Mouse (Mus musculus): ENCODE data around the gene Pot1b.

Pot1b gene

DNA sequence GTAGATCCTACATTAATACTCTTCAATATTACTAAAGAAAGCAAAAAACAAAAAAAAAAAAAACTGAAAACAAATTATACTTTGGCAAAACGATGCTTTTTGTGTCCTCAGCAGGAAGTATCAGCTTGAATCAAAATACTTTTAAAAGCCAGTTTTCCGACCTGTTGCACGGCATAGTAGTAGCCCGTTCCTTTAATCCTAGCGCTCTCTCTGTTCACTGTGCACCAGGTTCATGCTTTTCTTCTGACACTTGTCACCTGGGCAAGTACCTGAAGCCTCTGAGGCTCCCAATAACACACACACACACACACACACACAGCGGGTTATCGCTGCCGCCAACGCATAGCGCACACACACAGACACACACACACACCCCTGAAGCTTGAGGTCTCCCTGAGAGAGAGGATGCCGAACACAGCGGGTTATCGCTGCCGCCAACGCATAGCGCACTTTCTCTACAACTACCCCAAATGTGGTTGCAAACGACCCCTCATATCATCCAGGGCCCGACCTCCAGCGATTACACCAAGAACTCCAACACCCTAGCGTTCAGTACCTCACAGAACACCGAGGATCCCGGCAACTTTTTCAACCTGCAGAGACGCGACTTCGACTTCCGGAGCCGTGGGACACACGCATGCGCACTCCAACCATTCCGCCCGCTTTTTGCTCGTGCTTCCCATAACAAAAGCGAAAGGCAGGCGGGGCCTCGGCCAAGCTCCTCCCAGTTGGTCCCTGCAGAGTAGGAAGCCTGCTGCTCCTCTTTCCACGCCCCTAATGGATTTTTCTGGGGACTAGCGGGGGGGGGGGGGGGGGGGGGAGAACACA lies at the start of gene Pot1b:
TSS of gene Pot1b (minus strand) at position 645 of the 828 bp plus-strand sequence.
- DNase-seq: peak; percentile 94

GRCm38 (mm10) chr17:55751170-55751569 lies 38.7 kb upstream of the Pot1b start:
- DNase-seq: no peak

- DNase-seq: no peak
Observed at GRCm38 (mm10) chr17:55749786-55750185, 37.4 kb upstream of the Pot1b start, which contains the start of gene Adgre4. Gene Adgre4, plus strand, starts transcription at chr17:55749984.

DNA sequence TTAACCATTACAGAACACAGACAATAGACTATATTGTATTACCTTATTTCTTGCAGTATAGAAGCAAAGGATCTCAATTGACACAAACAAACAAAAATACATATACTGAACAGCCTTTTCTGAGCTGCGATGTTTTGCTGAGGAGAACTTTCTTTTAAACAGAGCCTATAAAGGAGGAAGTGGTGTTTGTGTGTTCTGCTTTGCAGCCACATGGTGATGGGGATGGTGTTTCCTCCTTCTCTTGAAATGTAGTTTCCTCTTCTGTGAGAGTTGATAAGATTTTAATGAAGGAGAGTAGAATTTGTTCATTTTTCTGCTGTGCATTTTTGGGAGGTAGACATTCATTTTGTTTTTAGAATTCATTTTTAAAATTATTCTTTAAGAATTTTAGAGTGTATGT lies 24.2 kb upstream of the Pot1b start:
- no peak for DNase-seq

- no peak for DNase-seq
Observed at GRCm38 (mm10) chr17:55726193-55726592, 13.8 kb upstream of the Pot1b start.

DNA sequence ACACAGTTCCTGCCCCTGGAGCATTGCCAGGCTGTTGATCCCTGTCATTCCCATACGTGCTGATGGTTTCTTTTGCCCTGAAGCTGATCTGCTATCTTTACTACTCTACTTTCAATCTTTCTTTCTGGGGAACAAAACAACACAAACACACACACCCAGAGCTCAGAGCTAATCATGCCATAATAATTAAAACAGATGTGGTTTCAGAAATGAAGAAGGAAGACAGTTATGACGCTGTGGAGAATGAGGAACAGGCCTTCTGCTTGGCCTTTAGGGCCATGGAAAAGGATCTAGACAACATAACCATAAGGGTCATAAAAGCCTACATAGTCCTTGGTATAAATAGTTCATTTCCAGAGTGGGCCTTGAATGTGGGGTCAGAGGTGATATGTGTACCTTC lies 9.8 kb upstream of the Pot1b start:
- DNase-seq: no peak

DNA sequence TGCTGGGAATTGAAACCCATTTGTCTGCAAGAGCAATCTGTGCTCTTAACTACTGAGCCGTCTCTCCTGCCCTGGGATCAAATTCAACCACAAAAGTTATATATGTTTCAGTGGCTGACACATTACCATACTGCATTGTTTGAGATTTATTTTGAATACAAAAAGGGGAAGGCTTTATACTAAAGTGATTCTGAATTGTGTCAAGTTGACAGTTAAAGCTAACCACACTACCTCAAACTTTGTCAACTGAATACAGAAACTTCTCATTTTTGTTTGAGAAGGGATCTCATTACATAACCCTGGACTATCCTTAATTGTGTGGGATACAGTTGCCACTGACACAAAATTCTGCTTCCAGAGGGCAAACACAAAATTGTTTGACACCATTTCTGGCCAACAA lies 8.8 kb upstream of the Pot1b start:
- no peak for DNase-seq

DNA sequence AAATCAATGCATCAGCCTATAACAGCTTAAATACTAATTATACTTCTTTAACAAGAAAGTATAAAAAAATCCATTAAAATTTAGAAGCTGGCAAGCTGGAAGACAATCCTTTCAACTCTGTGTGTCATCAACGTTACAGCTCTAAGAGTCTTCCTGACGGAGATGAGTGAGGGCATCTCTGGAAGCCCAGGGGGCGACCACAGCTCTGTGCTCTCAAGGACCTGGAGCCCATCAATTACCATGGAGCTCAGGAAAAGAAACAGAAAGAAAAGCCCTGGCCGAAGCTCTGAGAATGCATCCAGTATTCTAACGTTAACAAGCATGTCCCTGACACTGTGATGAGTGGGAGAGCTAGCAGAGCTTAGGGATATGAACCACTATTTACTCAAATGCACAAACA lies 9.6 kb downstream of the Pot1b start:
- DNase-seq: no peak

GRCm38 (mm10) chr17:55702161-55702820 lies 10.1 kb downstream of the Pot1b start:
- peak; percentile 49 for DNase-seq

DNA sequence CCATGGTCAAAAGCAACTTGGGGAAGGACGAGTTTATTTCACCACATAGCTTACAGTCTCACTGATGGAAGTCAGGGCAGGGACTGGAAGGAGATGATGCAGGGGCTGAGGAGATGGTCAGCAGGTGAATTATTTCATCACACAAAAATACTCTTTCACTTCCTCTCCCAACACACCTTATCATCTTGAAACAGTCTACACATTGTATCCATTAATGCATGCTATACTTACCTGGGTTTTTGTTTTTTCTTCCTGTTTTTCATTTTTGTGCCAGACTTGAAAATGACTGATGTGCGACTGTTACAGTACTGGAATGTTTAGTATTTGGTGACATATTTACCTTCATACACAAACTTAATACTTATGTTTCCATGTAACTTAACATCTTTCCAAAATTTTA lies 13.0 kb downstream of the Pot1b start:
- no peak for DNase-seq

DNA sequence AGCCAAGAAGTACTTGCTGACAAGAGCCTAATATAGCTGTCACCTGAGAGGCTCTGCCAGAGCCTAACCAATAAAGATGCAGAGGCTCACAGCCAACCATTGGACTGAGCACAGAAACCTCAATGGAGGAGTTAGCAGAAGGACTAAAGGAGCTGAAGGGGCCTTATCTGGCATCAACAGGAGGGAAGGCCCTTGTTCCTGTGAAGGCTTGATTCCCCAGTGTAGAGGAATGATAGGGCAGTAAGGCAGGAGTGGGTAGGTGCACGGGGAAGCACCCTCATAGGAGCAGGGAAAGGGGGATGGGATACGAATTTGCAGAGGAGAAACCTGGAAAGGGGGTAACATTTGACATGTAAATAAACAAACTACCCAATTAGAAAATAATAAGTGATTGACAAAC lies 51.3 kb downstream of the Pot1b start:
- DNase-seq: no peak

DNA sequence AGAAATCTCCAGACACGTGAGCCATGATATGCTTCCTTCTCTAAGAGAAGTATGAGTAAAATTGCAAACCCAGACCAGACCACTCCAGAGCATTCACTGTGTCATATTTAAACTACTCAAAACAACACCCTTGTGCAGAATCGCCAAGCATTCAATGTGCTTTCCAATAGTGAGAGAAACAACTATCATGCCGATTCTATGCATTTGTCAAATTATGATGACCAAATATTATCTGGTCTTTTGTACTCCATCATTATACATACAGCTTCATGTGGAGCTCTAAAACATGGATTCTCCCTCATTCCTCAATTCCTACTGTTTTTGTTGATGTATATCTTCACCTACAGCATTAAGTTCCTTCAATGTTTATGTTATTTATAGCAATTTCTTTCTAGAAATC lies 87.3 kb downstream of the Pot1b start, which contains the start of gene Vmn2r118:
TSS of gene Vmn2r118 (minus strand) at position 101 of the 400 bp plus-strand sequence.
- DNase-seq: no peak
